Mouse (Mus musculus) activated CD4-positive, CD25-positive, alpha-beta regulatory T cell, adult 4 months (primary cell): ENCODE measurements around the gene Gm5105. TPM values are rescaled to one million over a fixed set of nuclear protein-coding genes. Genes with fewer than 3 reads are reported as not detected.

Experiments used
- ATAC-seq: one replicate; pipeline ENCODE4 v1.8.0; 2017
- polyA plus RNA-seq, 2 experiments: library from polyadenylated mRNA; unstranded; fragments of 100-300 nt; shearing (Covaris generic); gene quantifications; one replicate each; pipeline ENCODE4 v1.2.1; 2017

Gene Gm5105
- not detected for polyA plus RNA-seq

DNA sequence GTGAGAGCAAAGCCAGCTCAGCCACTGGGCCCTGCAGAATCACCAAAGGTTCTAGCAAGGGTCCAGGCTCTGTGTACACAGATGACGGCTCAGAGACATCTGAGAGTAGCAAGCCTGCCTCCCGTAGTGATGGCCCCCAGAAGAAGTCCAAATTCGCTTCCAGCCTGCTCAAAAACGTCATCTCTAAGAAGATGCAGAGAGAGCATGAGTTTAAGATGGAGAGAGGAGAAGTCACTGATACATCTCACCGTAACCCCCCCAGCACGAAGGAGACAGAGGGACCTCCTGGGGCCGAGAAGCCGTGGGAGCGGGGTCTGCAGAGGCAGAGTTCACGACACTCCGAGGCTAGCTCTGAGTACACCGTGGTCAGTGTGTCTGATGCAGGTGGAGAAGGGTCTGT is at the start of gene Gm5105:
Gm5105 (minus strand) TSS at position 101 of the 400 bp plus-strand sequence.
- no peak for ATAC-seq

DNA sequence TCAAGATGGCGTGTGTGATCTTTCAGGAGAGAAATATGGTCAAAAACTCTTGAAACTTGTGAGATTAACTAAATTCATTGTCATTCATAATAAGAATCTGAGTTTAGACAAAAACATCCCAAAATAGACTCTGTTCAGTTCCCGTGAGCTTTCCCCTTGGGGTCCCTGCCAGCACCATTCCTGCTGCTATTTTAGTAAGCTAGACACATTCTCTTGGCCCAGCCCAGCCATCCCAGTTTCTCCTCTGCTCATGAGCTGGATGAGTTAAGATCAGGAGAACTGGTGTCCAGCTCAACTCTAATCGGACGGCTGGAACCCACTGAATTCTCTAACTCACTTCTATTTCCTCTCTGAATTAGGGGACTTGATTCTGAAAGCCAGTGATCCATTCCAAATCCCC is 49.7 kb upstream of the Gm5105 start:
- ATAC-seq = no peak

GRCm38 (mm10) chr3:138114106-138114505 is 46.9 kb upstream of the Gm5105 start:
- no peak for ATAC-seq

- ATAC-seq = no peak
Observed at GRCm38 (mm10) chr3:138110910-138111782, 44.0 kb upstream of the Gm5105 start.

DNA sequence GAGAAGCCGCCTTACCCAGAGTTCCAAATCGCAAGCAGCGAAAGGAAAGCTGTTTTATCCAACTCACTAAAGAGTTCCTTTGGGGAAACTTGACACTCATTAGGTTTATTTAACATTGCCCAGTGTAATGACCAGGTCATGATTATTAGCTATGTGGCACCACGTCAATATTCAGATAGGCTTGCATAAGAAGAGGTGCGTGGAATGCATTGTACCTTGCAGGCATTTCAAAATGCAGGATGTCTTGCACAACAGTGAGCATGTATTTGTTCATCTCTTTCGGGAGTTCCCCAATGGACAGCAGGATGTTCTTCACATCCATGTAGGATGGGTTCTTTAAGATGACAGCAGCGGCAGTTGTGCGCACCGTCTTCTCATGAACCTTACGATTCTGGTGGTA is 39.7 kb upstream of the Gm5105 start:
- no peak for ATAC-seq

- no peak for ATAC-seq
Observed at GRCm38 (mm10) chr3:138105056-138105455, 37.9 kb upstream of the Gm5105 start.

- ATAC-seq = no peak
Observed at GRCm38 (mm10) chr3:138103690-138104089, 36.5 kb upstream of the Gm5105 start.

- ATAC-seq = no peak
Observed at GRCm38 (mm10) chr3:138101936-138102335, 34.7 kb upstream of the Gm5105 start.

GRCm38 (mm10) chr3:138097718-138098117 is 30.5 kb upstream of the Gm5105 start:
- no peak for ATAC-seq

DNA sequence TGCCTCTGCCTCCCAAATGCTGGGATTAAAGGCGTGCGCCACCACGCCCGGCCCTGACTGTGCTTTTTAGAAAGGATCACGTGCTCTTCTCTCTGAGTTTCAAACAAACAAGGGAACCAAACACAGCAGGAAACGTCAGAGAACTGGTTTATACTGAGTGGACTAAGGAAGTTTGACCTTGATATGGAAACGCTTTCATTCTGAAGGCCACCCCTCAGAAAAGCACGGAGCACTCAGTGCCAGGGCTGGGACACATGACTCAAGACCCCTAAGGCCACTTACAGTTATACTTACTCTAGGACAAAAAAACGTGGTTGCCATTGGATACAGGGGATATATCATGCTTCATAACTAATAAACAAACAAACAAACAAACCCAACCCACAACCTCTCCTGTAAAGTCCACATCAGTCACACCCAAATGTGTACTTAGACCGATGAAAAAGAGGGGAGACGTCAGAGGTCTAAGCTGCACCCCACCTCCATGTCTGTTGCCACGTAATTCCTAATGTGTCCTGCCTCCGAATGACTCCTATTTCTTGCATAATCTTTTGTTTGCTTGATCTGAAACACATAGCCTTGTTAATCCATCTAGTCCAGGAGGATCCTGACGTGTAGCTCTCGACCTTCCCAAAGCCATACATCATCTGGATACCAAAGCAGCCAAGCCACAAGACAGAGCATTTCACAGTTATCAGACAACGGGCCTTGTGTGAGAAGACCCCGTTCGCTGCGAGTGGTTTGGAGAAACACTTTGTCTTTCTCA is 29.3 kb upstream of the Gm5105 start:
- no peak for ATAC-seq

- ATAC-seq = no peak
Observed at GRCm38 (mm10) chr3:138095718-138096117, 28.5 kb upstream of the Gm5105 start.

DNA sequence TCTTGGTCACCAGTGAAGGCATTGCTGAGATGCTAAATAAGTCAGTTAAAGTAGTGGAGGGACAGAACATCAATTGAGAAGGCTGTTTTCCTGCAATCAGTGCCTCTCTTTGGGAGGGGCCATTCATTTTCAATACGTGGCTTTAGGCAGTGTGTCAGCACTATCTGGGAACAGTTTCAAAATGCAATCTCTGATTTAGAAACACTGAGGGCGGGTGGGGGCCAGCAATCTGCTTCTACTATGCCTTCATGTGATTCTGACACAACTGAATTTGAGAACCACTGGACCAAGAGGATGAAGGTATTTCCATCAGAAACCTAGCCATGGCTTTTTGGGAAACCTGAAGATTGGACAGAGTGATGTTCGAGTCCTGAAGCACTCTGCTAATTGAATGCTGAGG is 28.1 kb upstream of the Gm5105 start:
- ATAC-seq = no peak

- ATAC-seq = no peak
Observed at GRCm38 (mm10) chr3:138083896-138084295, 16.7 kb upstream of the Gm5105 start.

- no peak for ATAC-seq
Observed at GRCm38 (mm10) chr3:138083073-138083637, 16.0 kb upstream of the Gm5105 start.

DNA sequence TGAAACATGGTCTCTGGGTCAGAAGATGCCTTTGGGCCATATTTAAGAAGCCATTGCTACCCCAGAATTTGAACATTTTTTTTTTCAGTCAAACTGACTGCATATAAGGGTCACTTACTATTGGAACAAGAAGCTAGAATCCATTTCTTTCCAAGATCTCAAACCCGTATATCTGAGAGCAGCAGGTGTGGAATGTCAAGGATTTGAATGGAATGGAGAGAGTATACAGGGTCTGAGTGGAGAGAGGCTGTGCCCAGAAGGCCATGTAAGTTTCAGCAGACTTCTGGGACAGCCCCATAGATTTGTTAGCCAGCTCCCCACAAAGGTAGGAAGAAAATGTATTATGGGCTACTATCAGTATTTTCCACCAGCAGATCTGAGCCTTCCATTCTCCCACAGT is 11.5 kb upstream of the Gm5105 start:
- no peak for ATAC-seq

DNA sequence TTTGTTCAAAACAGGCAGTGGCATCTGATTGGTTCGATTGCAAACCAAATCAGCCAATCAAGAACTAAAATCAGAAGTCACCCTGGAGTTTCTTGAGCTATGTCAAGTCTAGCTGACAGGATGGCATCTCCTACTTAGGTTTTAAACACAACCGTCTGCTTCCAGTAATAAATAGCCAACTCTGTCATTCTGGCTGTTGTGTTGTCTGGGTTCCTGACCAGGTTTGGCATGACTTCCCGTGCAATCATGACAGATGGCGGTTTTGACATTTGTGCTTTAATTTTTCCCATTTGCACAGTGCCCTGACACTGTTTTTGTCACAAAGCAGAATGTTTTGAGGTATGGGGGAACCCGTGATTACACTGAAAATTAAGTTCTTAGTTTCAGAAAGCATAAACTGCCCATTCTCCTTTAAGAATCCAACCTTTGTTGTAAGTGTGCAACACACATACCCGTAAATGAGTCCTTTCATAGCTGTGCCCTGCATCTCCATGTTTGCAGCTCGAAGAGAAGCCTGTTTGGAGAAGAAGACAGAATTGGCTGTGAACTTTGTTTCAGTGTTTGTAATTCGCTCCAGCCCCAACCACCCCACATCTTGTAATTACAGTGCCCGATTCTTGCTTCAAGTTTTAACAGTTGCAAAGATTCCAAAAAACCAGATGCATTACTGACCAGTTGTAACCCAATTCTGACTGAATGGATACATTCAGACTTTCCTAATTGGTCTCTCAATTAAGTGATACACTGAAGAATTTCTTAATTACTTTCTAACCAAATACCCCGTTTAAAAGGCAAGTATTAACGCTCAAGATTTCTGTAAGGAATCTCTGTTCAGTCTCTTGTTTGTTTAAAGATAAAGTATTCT is 10.5 kb upstream of the Gm5105 start:
- no peak for ATAC-seq

- ATAC-seq = no peak
Observed at GRCm38 (mm10) chr3:138075209-138075608, 8.0 kb upstream of the Gm5105 start.

DNA sequence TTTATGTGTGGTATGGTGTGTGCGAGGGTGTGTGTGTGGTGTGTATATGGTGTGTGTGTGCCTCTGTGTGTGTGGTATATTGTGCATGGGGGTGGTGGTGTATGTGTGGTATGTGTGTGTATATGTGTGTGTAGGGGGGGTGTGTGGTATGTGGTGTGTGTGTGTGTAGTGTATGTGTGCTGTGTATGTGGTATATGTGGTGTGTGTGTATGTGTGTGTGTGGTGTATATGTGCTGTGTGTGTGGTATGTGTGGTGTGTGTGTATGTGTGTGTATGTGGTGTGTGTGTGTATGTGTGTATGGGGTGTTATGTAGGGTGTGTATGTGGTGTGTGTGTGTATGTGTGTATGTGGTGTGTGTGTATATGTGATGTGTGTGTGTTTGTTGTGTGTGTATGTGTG is 7.0 kb upstream of the Gm5105 start:
- no peak for ATAC-seq

DNA sequence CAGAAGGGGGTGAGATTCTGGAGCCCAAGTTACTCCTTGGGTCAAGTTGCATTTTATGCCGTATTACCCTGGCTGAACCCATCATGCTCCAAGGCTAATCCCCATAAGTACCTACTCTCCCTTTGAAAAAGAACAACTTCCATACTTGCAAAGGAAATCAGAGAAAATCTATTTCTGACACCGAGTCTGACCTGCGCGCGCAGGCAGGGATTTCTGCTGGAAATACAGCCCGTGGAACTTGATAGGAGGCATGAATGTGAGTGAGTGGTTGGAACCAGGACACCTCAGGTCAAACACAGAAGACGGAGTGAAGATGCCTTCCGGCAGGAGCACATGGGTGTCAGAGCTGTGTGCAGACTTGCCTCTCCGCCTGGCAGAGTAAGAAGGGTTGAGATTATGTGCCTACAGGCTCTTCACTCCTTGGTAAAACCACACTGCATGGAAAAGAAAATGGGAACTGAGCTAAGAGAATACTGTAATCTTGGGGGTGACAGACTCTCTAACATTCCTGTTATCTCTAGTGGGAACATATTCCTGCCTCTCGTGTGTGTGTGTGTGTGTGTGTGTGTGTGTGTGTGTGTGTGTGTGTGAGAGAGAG is 4.4 kb upstream of the Gm5105 start:
- ATAC-seq = no peak

GRCm38 (mm10) chr3:138071004-138071403 is 3.8 kb upstream of the Gm5105 start:
- no peak for ATAC-seq

DNA sequence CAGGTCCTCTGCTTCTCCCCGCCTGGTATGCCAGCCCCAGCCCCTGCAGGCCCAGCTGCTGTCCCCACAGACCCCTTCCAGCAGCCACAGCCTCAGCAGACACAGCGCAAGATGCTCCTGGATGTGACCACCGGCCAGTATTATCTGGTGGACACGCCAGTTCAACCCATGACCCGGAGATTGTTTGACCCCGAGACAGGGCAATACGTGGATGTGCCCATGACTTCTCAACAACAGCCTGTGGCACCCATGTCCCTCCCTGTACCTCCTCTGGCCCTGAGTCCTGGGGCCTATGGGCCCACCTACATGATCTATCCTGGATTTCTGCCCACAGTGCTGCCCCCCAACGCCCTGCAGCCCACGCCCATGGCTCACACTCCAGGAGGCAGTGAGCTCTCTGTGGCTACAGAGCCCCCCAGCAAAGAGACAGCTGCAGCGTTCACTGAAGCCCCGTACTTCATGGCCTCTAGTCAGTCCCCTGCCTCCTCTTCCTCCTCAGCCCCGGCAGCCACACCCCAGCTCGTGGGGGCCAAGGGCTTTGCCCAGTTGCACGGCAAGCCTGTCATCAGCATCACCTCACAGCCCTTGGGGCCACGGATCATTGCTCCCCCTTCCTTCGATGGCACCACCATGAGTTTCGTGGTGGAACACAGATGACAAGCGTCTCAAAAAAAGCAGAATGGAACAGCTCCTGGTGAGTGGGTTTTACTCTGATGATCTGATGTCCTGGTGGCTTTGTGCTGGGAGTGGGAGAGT is 2.7 kb upstream of the Gm5105 start:
- ATAC-seq = no peak
